Mouse (Mus musculus) cortical plate, adult 2 months (tissue): ENCODE results near the gene Zfp511.

Experiments
- CTCF ChIP-seq: fragments of 200-500 bp; IDR thresholded peaks from 2 replicates; pipeline ENCODE4 v1.5.1; 2011; ENCODE audit warnings: mild to moderate bottlenecking, control low read depth, low read length; ENCODE audit not compliant: insufficient read depth; ENCODE audit errors: extremely low read depth
- POLR2A ChIP-seq: fragments of 200-500 bp; IDR thresholded peaks from 2 replicates; pipeline ENCODE4 v1.6.1; 2011; ENCODE audit warnings: mild to moderate bottlenecking, low read length, control low read depth; ENCODE audit not compliant: insufficient read depth; ENCODE audit errors: extremely low read depth

DNA sequence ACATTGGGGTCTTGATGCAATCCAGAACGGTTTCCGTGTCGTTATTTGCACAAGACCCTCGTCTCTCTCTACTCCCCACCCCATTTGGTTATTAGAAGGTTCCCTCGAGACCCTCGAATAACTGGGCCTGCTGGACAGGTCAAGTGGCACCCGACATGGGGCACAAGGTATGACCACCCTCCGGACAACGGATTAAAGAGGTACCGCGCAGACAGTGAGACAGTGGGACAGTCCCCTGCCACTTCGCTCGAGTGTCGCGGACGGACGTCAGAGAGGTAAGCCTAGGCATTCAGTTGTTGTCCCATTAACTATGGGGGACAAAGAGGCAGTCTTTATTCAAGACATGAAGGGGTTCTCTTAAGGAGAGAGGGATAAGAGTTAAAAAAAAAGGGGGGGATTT lies 24.9 kb upstream of the Zfp511 start:
- no peak for TF ChIP-seq POLR2A
- no peak for TF ChIP-seq CTCF
